Mouse (Mus musculus) liver, postnatal 0 days (tissue): ENCODE data around the gene Fcgrt.

Source experiments
- CTCF ChIP-seq: sonication (generic); IDR thresholded peaks from 2 replicates; pipeline ENCODE4 v1.5.1; 2016; ENCODE audit warnings: antibody characterized with exemption, low read depth
- EP300 ChIP-seq: IDR thresholded peaks from 2 replicates; pipeline ENCODE4 v1.6.1; 2016; ENCODE audit warnings: antibody characterized with exemption, low read depth, mild to moderate bottlenecking

- TF ChIP-seq CTCF (no peak), EP300 (no peak)
Observed at GRCm38 (mm10) chr7:45058607-45059571, 44.8 kb downstream of the Fcgrt start.
